Mouse (Mus musculus) spleen, adult 2 months (tissue): ENCODE measurements around the gene Slc35b1.

Experiments
- CTCF ChIP-seq: fragments of 200-500 bp; IDR thresholded peaks from 2 replicates; pipeline ENCODE4 v1.5.1; 2011; ENCODE audit warnings: mild to moderate bottlenecking, inconsistent platforms; ENCODE audit not compliant: insufficient read depth, insufficient read length, insufficient replicate concordance; ENCODE audit errors: extremely low read depth
- POLR2A ChIP-seq: fragments of 200-500 bp; IDR thresholded peaks from 2 replicates; pipeline ENCODE4 v1.6.1; 2011; ENCODE audit warnings: low read depth, low read length, inconsistent platforms

GRCm38 (mm10) chr11:95353226-95353625 lies 31.3 kb upstream of the Slc35b1 start:
- TF ChIP-seq CTCF (no peak), POLR2A (no peak)
